Mouse (Mus musculus) telencephalon, adult 2 months (tissue): ENCODE data around the gene Tmem30b.
"Not testable (repeated sequence)": the region's sequence is repeated elsewhere in the genome, so short reads cannot be mapped to it uniquely, and the experiment has no call there.

ENCODE experiments used
- DNase-seq: peaks from one replicate; pipeline ENCODE4 v3.0.0-alpha.2; 2011; ENCODE audit warnings: low read depth, low spot score

Gene Tmem30b

GRCm38 (mm10) chr12:73546086-73546711, at the start of gene Tmem30b:
Gene Tmem30b, minus strand, starts transcription at chr12:73546392.
- no peak for DNase-seq

- DNase-seq, result no peak
These were observed 49.0 kb upstream of the Tmem30b start for GRCm38 (mm10) chr12:73595226-73595625.

- DNase-seq, result no peak
These were observed 48.1 kb upstream of the Tmem30b start for GRCm38 (mm10) chr12:73594177-73594745.

- DNase-seq, result peak; percentile 19
These were observed 47.0 kb upstream of the Tmem30b start for GRCm38 (mm10) chr12:73593021-73593798.

GRCm38 (mm10) chr12:73591625-73592024, 45.4 kb upstream of the Tmem30b start:
- no peak for DNase-seq

GRCm38 (mm10) chr12:73590627-73591276, 44.6 kb upstream of the Tmem30b start:
- no peak for DNase-seq

GRCm38 (mm10) chr12:73587262-73587661, 41.1 kb upstream of the Tmem30b start:
- DNase-seq, result no peak

- no peak for DNase-seq
These were observed 39.7 kb upstream of the Tmem30b start for GRCm38 (mm10) chr12:73585850-73586249.

- DNase-seq, result no peak
These were observed 39.1 kb upstream of the Tmem30b start for GRCm38 (mm10) chr12:73585241-73585801.

GRCm38 (mm10) chr12:73584610-73585240, 38.5 kb upstream of the Tmem30b start, which contains the start of gene Prkch:
Gene Prkch, plus strand, starts transcription at chr12:73584796.
- DNase-seq, result no peak

GRCm38 (mm10) chr12:73583813-73584609, 37.8 kb upstream of the Tmem30b start:
- no peak for DNase-seq

GRCm38 (mm10) chr12:73583318-73583717, 37.1 kb upstream of the Tmem30b start:
- DNase-seq, result no peak

- no peak for DNase-seq
These were observed 34.6 kb upstream of the Tmem30b start for GRCm38 (mm10) chr12:73580811-73581210.

GRCm38 (mm10) chr12:73578141-73578540, 31.9 kb upstream of the Tmem30b start:
- DNase-seq, result no peak

GRCm38 (mm10) chr12:73574632-73575031, 28.4 kb upstream of the Tmem30b start:
- DNase-seq, result no peak

GRCm38 (mm10) chr12:73565620-73565969, 19.4 kb upstream of the Tmem30b start:
- DNase-seq, result no peak

GRCm38 (mm10) chr12:73564795-73565619, 18.8 kb upstream of the Tmem30b start:
- DNase-seq, result peak; percentile 33

- no peak for DNase-seq
These were observed 18.0 kb upstream of the Tmem30b start for GRCm38 (mm10) chr12:73564176-73564575.

- DNase-seq, result not testable (repeated sequence)
These were observed 16.9 kb upstream of the Tmem30b start for GRCm38 (mm10) chr12:73563122-73563521.

GRCm38 (mm10) chr12:73560091-73560490, 13.9 kb upstream of the Tmem30b start:
- DNase-seq, result no peak
